Mouse (Mus musculus): ENCODE measurements around the gene Scfd2.

GRCm38 (mm10) chr5:74313542-74313941, 218.0 kb downstream of the Scfd2 start:
- TF ChIP-seq POLR2A (IDR thresholded peaks at IDR 0.05; ENCODE audit: borderline replicate concordance, low read depth, low read length) (no peak), CTCF (IDR thresholded peaks at IDR 0.05; ENCODE audit: low read depth, low read length) (no peak)
